Mouse (Mus musculus): ENCODE measurements around the gene Hmga1b. TPM values are rescaled to one million over a fixed set of nuclear protein-coding genes. Genes with fewer than 3 reads are reported as not detected.
"Not testable (repeated sequence)": the region's sequence is repeated elsewhere in the genome, so short reads cannot be mapped to it uniquely, and the experiment has no call there.

The Hmga1b gene
- polyA plus RNA-seq, 1 experiment = 20.5 TPM

DNA sequence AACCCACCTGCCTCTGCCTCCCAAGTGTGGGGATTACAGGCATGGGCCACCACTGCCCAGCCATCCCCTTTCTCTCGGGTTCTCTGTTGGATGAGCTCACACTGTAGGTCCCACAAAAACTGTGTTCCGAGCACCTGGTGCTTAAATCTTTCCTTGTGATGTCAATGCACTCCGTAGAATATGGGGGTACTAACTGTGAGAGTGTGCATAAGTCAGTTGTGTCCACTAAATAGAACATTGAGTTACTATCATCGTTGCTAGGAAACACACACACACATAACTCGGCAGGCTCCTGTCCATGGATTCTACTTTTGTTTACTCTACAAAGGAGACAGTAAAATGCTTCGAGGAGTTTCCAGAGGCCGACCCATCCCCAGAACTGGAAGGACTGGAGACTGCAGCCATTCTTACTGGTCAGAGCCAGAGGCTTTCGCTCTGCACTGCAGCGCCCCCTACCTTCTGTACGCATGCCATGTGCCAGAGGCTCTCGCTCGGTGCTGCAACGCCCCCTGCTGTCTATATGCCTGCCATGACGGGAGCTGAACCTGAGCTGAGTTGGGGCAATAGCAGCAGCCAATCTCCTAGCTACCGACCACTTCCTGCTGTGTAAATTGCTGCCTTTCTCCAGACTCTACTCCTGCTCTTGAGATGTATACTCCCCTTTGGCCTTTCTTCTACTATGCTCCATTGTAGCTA, 13.3 kb downstream of the Hmga1b start:
- Histone ChIP-seq H3K36me3 (ENCODE audit: control insufficient read depth) (peaks cover 9% of the 10 kb centered on the region), H3K9me3 (ENCODE audit: control insufficient read depth, low read length) (no peaks in the 10 kb centered on the region), H3K27me3 (ENCODE audit: control insufficient read depth) (peaks cover 3% of the 10 kb centered on the region; the same call in 1 of the 2 replicates), H3K4me1 (ENCODE audit: control insufficient read depth) (no peaks in the 10 kb centered on the region; the same call in 1 of the 2 replicates), H3K4me3 (replicated peaks) (no peak overlapping the region)
- no peak for TF ChIP-seq GATA1 (IDR thresholded peaks at IDR 0.05; ENCODE audit: low read length)
- no peak for TF ChIP-seq TAL1 (IDR thresholded peaks at IDR 0.05; ENCODE audit: low read length)

DNA sequence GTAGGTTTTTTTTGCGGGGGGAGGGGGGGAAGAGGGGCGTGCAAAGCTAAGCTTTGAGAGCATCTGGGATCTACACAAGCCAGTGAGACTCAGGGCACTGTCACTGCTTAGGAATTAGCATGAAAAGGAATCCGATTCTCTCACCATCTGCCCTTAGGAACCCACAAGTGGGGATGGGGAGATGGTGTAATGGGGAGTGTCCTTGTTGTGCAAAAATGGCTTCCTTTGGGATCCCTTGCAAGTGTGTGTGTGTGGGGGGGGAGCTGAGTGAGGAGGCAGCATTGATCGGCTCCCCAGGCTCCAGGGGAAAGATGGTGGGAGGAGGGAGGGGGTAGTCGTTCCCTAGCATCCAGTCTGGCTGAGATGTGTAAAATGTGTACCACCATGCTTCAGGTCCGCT, 14.5 kb downstream of the Hmga1b start:
- peaks cover 3% of the 10 kb centered on the region; the same call in 1 of the 2 replicates for H3K27me3 ChIP-seq (ENCODE audit: control insufficient read depth)
- H3K4me1 ChIP-seq (ENCODE audit: control insufficient read depth) = no peaks in the 10 kb centered on the region; the same call in 1 of the 2 replicates
- H3K36me3 ChIP-seq (ENCODE audit: control insufficient read depth) = peaks cover 17% of the 10 kb centered on the region
- TF ChIP-seq TAL1 (IDR thresholded peaks at IDR 0.05; ENCODE audit: low read length) = no peak
- TF ChIP-seq GATA1 (IDR thresholded peaks at IDR 0.05; ENCODE audit: low read length) = no peak
- H3K4me3 ChIP-seq (replicated peaks) = no peak overlapping the region
- no peaks in the 10 kb centered on the region for H3K9me3 ChIP-seq (ENCODE audit: control insufficient read depth, low read length)

GRCm38 (mm10) chr11:120779876-120780275, 17.3 kb downstream of the Hmga1b start:
- Histone ChIP-seq H3K9me3 (ENCODE audit: control insufficient read depth, low read length) (no peaks in the 10 kb centered on the region), H3K27me3 (ENCODE audit: control insufficient read depth) (peaks cover 3% of the 10 kb centered on the region; the same call in 1 of the 2 replicates), H3K36me3 (ENCODE audit: control insufficient read depth) (peaks cover 26% of the 10 kb centered on the region), H3K4me1 (ENCODE audit: control insufficient read depth) (peaks cover 23% of the 10 kb centered on the region), H3K4me3 (replicated peaks) (no peak overlapping the region)
- TF ChIP-seq TAL1 (IDR thresholded peaks at IDR 0.05; ENCODE audit: low read length) (no peak), GATA1 (IDR thresholded peaks at IDR 0.05; ENCODE audit: low read length) (no peak)

DNA sequence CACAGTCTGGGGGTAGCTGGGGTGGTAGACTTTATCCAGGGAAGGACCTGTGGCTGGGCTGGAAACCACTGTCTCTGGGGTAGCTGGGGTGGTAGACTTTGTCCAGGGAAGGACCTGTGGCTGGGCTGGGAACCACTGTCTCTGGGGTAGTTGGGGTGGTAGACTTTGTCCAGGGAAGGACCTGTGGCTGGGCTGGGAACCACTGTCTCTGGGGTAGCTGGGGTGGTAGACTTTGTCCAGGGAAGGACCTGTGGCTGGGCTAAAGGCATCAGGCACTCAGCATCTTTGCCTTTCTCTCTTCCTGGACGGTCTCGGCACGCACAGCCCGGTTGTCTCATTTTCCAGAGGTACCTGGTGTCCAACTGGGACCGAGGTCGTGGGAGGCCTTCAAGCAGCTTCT, 18.8 kb downstream of the Hmga1b start:
- Histone ChIP-seq H3K4me1 (ENCODE audit: control insufficient read depth) (peaks cover 36% of the 10 kb centered on the region), H3K36me3 (ENCODE audit: control insufficient read depth) (peaks cover 38% of the 10 kb centered on the region)
- H3K9me3 ChIP-seq (ENCODE audit: control insufficient read depth, low read length); H3K27me3 ChIP-seq (ENCODE audit: control insufficient read depth); H3K4me3 ChIP-seq (replicated peaks): not testable (repeated sequence)

GRCm38 (mm10) chr11:120783426-120784063, 21.0 kb downstream of the Hmga1b start:
- H3K27me3 ChIP-seq (ENCODE audit: control insufficient read depth) = no peaks in the 10 kb centered on the region
- no peaks in the 10 kb centered on the region for H3K9me3 ChIP-seq (ENCODE audit: control insufficient read depth, low read length)
- peak overlapping the region; percentile 95 for H3K4me3 ChIP-seq (replicated peaks)
- peaks cover 60% of the 10 kb centered on the region for H3K36me3 ChIP-seq (ENCODE audit: control insufficient read depth)
- no peak for TF ChIP-seq GATA1 (IDR thresholded peaks at IDR 0.05; ENCODE audit: low read length)
- TF ChIP-seq TAL1 (IDR thresholded peaks at IDR 0.05; ENCODE audit: low read length) = no peak
- peaks cover 42% of the 10 kb centered on the region for H3K4me1 ChIP-seq (ENCODE audit: control insufficient read depth)

DNA sequence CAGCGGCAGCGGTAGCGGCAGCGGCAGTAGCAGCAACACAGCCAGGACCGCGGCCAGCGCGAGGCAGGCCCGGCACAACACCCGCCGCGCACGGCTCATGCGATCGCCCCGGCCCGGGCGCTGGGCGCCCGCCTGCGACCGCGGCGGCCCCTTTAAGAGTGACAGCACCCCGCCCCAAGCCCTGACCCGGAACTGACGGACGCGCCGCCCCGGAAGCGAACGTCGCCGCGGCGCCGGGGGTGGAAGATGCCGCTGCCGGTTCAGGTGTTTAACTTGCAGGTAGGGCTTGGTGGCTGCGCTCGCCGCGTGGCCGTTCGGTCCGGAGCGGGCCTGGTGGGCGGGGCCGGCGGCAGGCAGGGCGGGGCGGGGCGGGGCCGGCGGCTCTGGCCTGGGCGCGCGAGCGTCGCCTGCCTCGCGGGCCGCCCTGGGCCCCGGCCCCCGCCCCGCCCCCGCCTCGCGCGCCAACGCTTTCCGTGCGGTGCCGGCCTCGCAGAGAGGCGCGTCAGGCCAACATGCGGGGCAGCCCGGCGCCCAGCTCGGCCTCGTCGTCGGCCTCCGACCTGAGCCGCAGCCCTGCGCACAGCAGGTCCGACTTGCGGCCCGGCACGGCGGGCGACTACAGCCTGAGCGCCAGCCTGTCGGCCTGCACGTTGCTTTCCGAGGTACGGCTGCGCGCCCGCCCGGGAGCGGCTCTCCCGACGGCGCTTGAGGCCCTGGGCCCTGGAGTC, 21.6 kb downstream of the Hmga1b start, which contains the start of the genes Rfng and Gps1:
Gene Rfng (minus strand): TSS at position 144 of the 728 bp plus-strand sequence.
Gene Gps1 (plus strand): TSS at position 209 of the 728 bp plus-strand sequence.
- no peaks in the 10 kb centered on the region for H3K27me3 ChIP-seq (ENCODE audit: control insufficient read depth)
- no peaks in the 10 kb centered on the region for H3K9me3 ChIP-seq (ENCODE audit: control insufficient read depth, low read length)
- TF ChIP-seq TAL1 (IDR thresholded peaks at IDR 0.05; ENCODE audit: low read length) (no peak), GATA1 (IDR thresholded peaks at IDR 0.05; ENCODE audit: low read length) (no peak)
- peak within 1 kb of the TSS; percentile 95 for H3K4me3 ChIP-seq (replicated peaks)
- peaks cover 42% of the 10 kb centered on the region for H3K4me1 ChIP-seq (ENCODE audit: control insufficient read depth)
- H3K36me3 ChIP-seq (ENCODE audit: control insufficient read depth) = peaks cover 66% of the 10 kb centered on the region

- Histone ChIP-seq H3K27me3 (ENCODE audit: control insufficient read depth) (no peaks in the 10 kb centered on the region), H3K36me3 (ENCODE audit: control insufficient read depth) (peaks cover 74% of the 10 kb centered on the region), H3K4me1 (ENCODE audit: control insufficient read depth) (peaks cover 42% of the 10 kb centered on the region), H3K4me3 (replicated peaks) (peak overlapping the region; percentile 95), H3K9me3 (ENCODE audit: control insufficient read depth, low read length) (no peaks in the 10 kb centered on the region)
- TF ChIP-seq TAL1 (IDR thresholded peaks at IDR 0.05; ENCODE audit: low read length) (no peak), GATA1 (IDR thresholded peaks at IDR 0.05; ENCODE audit: low read length) (no peak)
Observed at GRCm38 (mm10) chr11:120785145-120785544, 22.6 kb downstream of the Hmga1b start.

GRCm38 (mm10) chr11:120788460-120788859, 25.9 kb downstream of the Hmga1b start:
- Histone ChIP-seq H3K4me1 (ENCODE audit: control insufficient read depth) (peaks cover 29% of the 10 kb centered on the region), H3K36me3 (ENCODE audit: control insufficient read depth) (peaks cover 82% of the 10 kb centered on the region)
- H3K9me3 ChIP-seq (ENCODE audit: control insufficient read depth, low read length); H3K27me3 ChIP-seq (ENCODE audit: control insufficient read depth); H3K4me3 ChIP-seq (replicated peaks): not testable (repeated sequence)

- peaks cover 31% of the 10 kb centered on the region for H3K4me1 ChIP-seq (ENCODE audit: control insufficient read depth)
Observed at GRCm38 (mm10) chr11:120789355-120789754, 26.8 kb downstream of the Hmga1b start.

More at GRCm38 (mm10) chr11:120789355-120789754, 26.8 kb downstream of the Hmga1b start:
- H3K9me3 ChIP-seq (ENCODE audit: control insufficient read depth, low read length) = no peaks in the 10 kb centered on the region
- TF ChIP-seq TAL1 (IDR thresholded peaks at IDR 0.05; ENCODE audit: low read length) (no peak), GATA1 (IDR thresholded peaks at IDR 0.05; ENCODE audit: low read length) (no peak)
- H3K36me3 ChIP-seq (ENCODE audit: control insufficient read depth) = peaks cover 91% of the 10 kb centered on the region
- no peaks in the 10 kb centered on the region for H3K27me3 ChIP-seq (ENCODE audit: control insufficient read depth)
- H3K4me3 ChIP-seq (replicated peaks) = no peak overlapping the region
